Mouse (Mus musculus) hindbrain, embryonic 16.5 days (tissue): Measurements from ENCODE around the gene Piga. TPM values are rescaled to one million over a fixed set of nuclear protein-coding genes. Genes with fewer than 3 reads are reported as not detected.

Experiments
- ATAC-seq: fragments of 200-750 bp; cut with Nextera tagmentation; 2 replicates; pipeline ENCODE4 v1.8.0; 2017; ENCODE audit warnings: moderate TSS enrichment, moderate library complexity
- H3K27ac ChIP-seq: fragments of 300-500 bp; sonication (generic); 2 replicates; pipeline ENCODE4 v1.5.1; 2014; ENCODE audit warnings: low read depth, mild to moderate bottlenecking, control low read depth, low read length, moderate library complexity
- H3K27me3 ChIP-seq: fragments of 300-500 bp; sonication (generic); replicated peaks from 2 replicates; pipeline ENCODE4 v1.6.1; 2014; ENCODE audit warnings: low read length; ENCODE audit not compliant: control insufficient read depth, insufficient read depth
- H3K36me3 ChIP-seq: fragments of 300-500 bp; sonication (generic); 2 replicates; pipeline ENCODE4 v1.6.1; 2014; ENCODE audit warnings: mild to moderate bottlenecking, low read length, moderate library complexity, mixed read lengths; ENCODE audit not compliant: control insufficient read depth, insufficient read depth
- H3K4me1 ChIP-seq: fragments of 300-500 bp; sonication (generic); 2 replicates; pipeline ENCODE4 v1.6.1; 2014; ENCODE audit warnings: low read depth, low read length; ENCODE audit not compliant: control insufficient read depth, insufficient read depth
- H3K4me2 ChIP-seq: fragments of 300-500 bp; sonication (generic); 2 replicates; pipeline ENCODE4 v1.6.1; 2014; ENCODE audit warnings: mild to moderate bottlenecking, low read length, control low read depth, moderate library complexity
- H3K4me3 ChIP-seq: fragments of 300-500 bp; sonication (generic); 2 replicates; pipeline ENCODE4 v1.5.1; 2014; ENCODE audit warnings: mild to moderate bottlenecking, low read length, control low read depth, moderate library complexity
- H3K9ac ChIP-seq: fragments of 300-500 bp; sonication (generic); 2 replicates; pipeline ENCODE4 v1.6.1; 2014; ENCODE audit warnings: low read depth, mild to moderate bottlenecking, control low read depth, low read length, moderate library complexity
- H3K9me3 ChIP-seq: fragments of 300-500 bp; sonication (generic); 2 replicates; pipeline ENCODE4 v1.6.1; 2014; ENCODE audit warnings: mild to moderate bottlenecking, low read length, moderate library complexity; ENCODE audit not compliant: control insufficient read depth
- WGBS: fragments of 180-500 bp; shearing (Covaris S2); extraction: QIAGEN DNeasy Blood & Tissue Kit; methylation state at CpG from one replicate; pipeline ENCODE4 v1.1.7; 2014; 5-methylcytosine and 5-hydroxymethylcytosine counted together
- polyA plus RNA-seq: library from polyadenylated mRNA; unstranded; fragments of >200 nt; fragmentation: Nextera tagmentation; extraction: Ambion mirVana; gene quantifications from 2 replicates; pipeline ENCODE4 v1.2.1, GENCODE M21; 2015

Gene Piga
- polyA plus RNA-seq, 1 experiment from 2014 or later: 4.7 TPM

DNA sequence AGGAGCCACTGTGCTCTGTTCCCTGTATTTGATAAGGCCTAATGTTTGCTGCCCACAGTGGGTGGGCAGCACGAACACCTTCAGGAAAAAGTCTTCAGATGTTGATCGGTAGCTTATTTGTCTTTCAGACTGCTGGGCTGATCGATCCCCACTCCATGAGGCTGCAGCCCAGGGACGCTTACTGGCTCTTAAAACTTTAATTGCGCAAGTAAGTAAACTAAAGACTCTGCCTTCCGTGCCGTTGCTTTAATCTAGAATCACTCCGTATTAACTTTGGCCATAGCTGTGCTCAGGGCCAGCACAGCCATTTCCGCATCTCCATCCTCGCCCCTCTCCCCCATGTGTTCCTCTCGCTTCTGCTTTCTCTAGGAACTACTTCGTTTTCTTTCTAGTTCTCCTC, 26.0 kb downstream of the Piga start:
- no peaks in the 10 kb centered on the region for H3K9me3 ChIP-seq
- H3K4me1 ChIP-seq: no peaks in the 10 kb centered on the region
- H3K27me3 ChIP-seq: no peaks in the 10 kb centered on the region
- H3K4me3 ChIP-seq: no peak overlapping the region
- H3K4me2 ChIP-seq: no peak overlapping the region
- no peaks in the 10 kb centered on the region for H3K36me3 ChIP-seq
- WGBS: 87% methylated on average over 12 of the region's 12 CpGs
- H3K9ac ChIP-seq: no peak overlapping the region
- ATAC-seq: no peak
- no peak overlapping the region for H3K27ac ChIP-seq

DNA sequence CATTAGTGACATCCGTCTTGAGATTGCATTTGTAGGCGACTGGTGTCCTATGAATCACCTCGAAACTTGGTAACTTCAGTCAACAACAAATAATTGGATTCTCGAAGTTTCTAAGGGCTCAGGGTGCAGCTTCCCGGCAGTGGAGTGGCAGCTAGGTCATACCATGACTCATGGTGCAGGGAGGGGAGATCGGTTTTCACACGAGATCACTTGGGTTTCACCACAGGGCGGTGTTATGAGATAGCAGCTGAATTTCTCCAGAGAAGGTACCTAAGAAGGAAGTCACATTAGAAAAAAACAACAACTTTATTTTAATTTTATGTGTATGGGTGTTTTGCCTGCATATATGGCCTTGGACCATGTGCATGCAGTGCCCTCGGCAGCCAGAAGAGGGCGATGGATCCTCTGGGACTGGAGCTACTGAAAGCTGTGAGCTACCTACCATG, 26.5 kb downstream of the Piga start:
- ATAC-seq: no peak

DNA sequence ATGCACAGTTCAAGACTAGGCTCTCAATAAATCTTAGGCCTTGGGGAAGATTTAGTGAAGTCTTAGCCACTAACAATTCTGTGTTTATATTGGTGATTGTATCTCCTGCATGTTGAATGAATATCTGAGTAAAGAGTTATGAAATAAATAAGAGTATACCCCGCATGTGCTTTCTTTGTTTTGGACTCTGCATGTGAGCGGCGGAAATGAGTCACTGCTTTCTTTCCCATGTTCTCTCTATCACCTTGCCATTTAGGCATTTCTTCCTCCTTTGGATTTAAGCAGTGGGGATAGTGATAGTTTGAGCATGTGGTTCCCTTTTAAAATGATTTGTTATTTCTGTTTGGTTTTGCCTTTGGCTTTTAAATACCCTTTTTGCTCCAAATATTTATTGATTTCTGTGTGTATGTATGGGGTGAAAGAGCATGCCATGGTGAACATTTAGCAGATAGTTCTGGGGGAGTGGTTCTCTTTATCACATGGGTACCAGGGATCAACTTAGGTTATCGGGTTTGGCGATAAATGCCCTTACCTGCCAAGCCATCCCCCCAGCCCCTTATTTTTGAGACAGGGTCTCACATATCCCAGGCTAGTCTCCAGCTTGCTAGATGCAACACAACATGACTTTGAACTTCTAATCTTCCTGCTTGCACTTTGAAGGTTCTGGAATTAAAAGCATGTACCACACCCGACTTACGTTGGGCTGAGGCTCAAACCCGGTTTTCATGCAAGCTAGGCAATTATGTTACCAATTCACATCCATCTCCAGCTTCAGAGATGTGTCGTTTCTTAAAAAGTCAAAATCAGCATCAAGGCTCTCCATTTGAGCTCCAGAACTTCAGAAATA, 27.5 kb downstream of the Piga start:
- no peaks in the 10 kb centered on the region for H3K27me3 ChIP-seq
- H3K9ac ChIP-seq: no peak overlapping the region
- H3K4me3 ChIP-seq: no peak overlapping the region
- H3K9me3 ChIP-seq: no peaks in the 10 kb centered on the region
- ATAC-seq: no peak
- H3K4me2 ChIP-seq: no peak overlapping the region
- WGBS: 92% methylated on average over 9 of the region's 9 CpGs
- H3K4me1 ChIP-seq: no peaks in the 10 kb centered on the region
- no peaks in the 10 kb centered on the region for H3K36me3 ChIP-seq
- H3K27ac ChIP-seq: no peak overlapping the region

More for the DNA sequence above, 26.5 kb downstream of the Piga start:
- Histone ChIP-seq H3K4me3 (no peak overlapping the region), H3K4me2 (no peak overlapping the region), H3K27ac (no peak overlapping the region), H3K9me3 (no peaks in the 10 kb centered on the region), H3K27me3 (no peaks in the 10 kb centered on the region), H3K4me1 (no peaks in the 10 kb centered on the region), H3K9ac (no peak overlapping the region), H3K36me3 (no peaks in the 10 kb centered on the region)
- 87% methylated on average over 10 of the region's 10 CpGs for WGBS

DNA sequence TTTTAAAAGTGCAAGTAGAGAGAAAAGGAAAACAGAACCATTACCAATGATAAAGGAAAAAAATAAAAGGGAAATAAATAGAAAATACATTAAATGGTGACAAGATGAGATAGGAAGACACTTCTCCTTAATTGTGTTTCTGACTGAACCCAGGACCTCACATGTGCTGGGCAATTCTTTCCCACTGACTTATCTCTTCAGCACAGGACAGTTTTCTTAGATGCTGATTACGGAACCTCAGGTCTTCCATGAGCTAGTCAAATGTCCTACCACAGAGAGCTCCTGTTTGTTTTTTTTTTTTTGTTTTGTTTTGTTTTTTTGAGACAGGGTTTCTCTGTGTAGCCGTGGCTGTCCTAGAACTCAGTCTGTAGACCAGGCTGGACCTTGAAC, 28.1 kb downstream of the Piga start:
- Histone ChIP-seq H3K9ac (no peak overlapping the region), H3K36me3 (no peaks in the 10 kb centered on the region), H3K4me2 (no peak overlapping the region), H3K9me3 (no peaks in the 10 kb centered on the region), H3K27ac (no peak overlapping the region), H3K4me3 (no peak overlapping the region), H3K27me3 (no peaks in the 10 kb centered on the region), H3K4me1 (no peaks in the 10 kb centered on the region)
- 84% methylated on average over 2 of the region's 2 CpGs for WGBS
- ATAC-seq: no peak

DNA sequence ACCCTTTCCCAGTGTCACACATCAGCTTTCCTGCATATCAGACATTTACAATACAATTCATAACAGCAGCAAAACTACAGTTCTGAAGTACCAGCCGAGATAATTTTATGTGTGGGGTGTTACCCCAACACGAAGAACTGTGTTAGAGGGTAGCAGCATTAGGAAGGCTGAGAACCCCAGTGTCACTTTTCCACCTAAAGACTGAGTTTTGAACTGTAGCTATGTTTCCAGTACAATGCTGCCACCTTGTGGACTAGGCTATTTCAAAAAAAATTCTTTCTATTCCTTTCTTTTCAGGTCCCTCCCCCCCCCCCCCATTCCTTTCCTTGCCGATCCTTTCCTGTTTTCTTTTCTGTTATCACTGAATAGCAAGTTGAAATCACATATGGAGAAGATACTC, 29.6 kb downstream of the Piga start:
- Histone ChIP-seq H3K4me2 (no peak overlapping the region), H3K27me3 (no peaks in the 10 kb centered on the region), H3K9ac (no peak overlapping the region), H3K9me3 (no peaks in the 10 kb centered on the region), H3K27ac (no peak overlapping the region), H3K4me3 (no peak overlapping the region), H3K36me3 (no peaks in the 10 kb centered on the region), H3K4me1 (no peaks in the 10 kb centered on the region)
- WGBS: 37% methylated on average over 3 of the region's 3 CpGs
- ATAC-seq: no peak

DNA sequence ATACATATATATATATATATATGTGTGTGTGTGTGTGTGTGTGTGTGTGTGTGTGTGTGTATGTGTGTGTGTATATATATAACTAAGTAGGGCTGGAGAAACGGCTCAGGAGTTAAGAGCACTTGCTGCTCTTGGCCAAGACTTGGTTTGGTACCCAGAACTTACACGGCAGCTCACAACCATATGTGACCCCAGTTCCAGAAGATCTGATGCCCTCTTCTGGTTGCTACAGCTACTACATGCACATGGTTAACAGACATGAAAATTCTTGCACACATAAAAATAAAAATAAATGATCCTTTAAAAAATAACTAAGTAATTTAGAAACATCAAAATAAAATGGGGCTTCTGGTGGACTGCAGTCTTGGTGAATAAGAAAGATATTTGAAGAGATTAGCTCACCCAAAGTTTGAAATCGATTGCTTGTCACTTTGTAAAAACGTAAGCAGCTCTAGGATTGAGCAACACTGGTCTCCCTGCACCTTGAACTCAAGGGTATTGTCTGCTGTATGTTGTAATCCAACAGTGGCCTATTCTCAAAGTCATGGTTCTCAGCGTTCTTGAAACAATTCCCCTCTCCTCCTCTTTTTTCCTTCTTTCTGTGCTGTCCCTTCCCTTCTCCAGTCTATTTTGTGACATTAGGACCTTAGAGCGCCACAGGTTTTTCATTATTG, 39.8 kb downstream of the Piga start:
- Histone ChIP-seq H3K27ac (no peak overlapping the region), H3K4me2 (no peak overlapping the region), H3K36me3 (no peaks in the 10 kb centered on the region), H3K27me3 (no peaks in the 10 kb centered on the region), H3K4me1 (no peaks in the 10 kb centered on the region), H3K4me3 (no peak overlapping the region), H3K9ac (no peak overlapping the region), H3K9me3 (no peaks in the 10 kb centered on the region)
- 73% methylated on average over 6 of the region's 6 CpGs for WGBS
- no peak for ATAC-seq

Other genes with a start within 250 kb of the Piga start
- 0.41 and 0.69 TPM in 2 replicates for gene Bmx, start 161.6 kb upstream of the Piga start, polyA plus RNA-seq
- gene Pir, start 150.4 kb upstream of the Piga start, polyA plus RNA-seq: 4.6 and 5.7 TPM in 2 replicates
- 0.41 and 0.43 TPM in 2 replicates for gene Vegfd, start 46.4 kb upstream of the Piga start, polyA plus RNA-seq
- gene Asb11, start 17.2 kb downstream of the Piga start, polyA plus RNA-seq: not detected in 2 replicates
- gene Asb9, start 86.5 kb downstream of the Piga start, polyA plus RNA-seq: not detected in 2 replicates